Mouse (Mus musculus) layer of hippocampus, adult 8-10 months (tissue): ENCODE results near the gene Lmod1. TPM values are rescaled to one million over a fixed set of nuclear protein-coding genes. Genes with fewer than 3 reads are reported as not detected.

Source experiments
- DNase-seq, 2 experiments: peaks; one replicate each; pipeline ENCODE4 v3.0.0; 2022; ENCODE audit warnings: low spot score in 2 of 2
- total RNA-seq, 4 experiments: library from RNA; stranded (reverse); gene quantifications; 2 replicates each; pipeline ENCODE4 v1.2.4; 2022

Lmod1 gene
- total RNA-seq: under 1 TPM; 0.70 to 0.96 (median 0.75) TPM

DNA sequence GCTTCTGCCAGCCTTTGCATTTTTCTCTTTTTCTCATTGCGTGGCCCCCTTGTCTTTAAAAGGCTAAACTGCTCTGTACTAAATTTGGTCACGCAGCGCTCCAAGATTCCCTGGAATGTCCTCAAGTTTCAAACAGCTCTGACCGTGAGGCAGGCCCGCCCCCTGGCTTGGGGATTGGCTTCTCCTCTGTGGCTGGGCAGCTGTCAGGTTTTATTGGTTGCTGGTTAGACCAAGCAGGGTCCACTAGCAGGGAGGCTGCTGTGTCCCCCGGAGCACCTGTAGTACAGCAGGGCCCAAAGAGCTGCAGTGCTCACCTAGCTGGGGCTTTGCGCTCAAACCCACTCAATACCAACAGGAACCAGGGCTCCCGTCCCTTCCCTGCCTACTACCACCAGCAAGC, at the start of gene Lmod1:
Lmod1 (plus strand) TSS at position 237 of the 400 bp plus-strand sequence.
- DNase-seq: no peak

DNA sequence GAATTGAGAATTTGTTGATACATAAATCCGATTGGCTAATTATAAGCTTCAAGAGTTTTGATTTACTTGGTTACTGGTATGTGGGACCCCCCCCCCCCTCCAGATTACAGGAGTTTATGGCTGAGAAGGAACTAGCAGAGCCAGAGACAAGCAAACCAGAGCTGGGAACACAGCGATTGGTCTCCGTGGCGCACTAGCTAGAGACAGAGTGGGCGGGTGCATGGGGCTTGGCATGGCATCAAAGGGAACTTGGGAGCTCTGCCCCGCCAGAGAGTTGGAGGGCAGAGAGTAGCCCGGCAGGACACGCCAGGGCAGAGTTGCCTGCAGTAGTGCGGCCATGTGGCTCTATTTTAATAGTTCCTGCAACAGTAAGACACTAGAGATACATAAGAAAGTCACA, 44.0 kb upstream of the Lmod1 start:
- peak; percentile 50 to 60 for DNase-seq

DNA sequence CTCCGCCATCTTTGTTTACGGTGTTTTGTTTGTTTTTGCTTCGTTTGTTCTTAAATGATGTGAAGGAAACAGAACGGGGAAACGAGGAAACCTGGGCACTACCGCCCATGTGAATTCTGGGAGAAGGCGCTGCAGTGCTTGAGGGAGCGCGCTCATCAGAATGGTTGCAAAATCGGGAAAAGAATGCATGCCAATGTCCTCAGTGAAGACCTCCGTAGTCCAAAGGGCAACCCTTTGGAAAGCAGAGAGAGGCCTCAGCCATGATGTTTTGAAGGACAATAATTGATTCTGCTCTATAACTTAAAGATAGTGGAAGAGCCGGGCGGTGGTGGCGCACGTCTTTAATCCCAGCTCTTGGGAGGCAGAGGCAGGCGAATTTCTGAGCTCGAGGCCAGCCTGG, 42.8 kb upstream of the Lmod1 start:
- DNase-seq: no peak

DNA sequence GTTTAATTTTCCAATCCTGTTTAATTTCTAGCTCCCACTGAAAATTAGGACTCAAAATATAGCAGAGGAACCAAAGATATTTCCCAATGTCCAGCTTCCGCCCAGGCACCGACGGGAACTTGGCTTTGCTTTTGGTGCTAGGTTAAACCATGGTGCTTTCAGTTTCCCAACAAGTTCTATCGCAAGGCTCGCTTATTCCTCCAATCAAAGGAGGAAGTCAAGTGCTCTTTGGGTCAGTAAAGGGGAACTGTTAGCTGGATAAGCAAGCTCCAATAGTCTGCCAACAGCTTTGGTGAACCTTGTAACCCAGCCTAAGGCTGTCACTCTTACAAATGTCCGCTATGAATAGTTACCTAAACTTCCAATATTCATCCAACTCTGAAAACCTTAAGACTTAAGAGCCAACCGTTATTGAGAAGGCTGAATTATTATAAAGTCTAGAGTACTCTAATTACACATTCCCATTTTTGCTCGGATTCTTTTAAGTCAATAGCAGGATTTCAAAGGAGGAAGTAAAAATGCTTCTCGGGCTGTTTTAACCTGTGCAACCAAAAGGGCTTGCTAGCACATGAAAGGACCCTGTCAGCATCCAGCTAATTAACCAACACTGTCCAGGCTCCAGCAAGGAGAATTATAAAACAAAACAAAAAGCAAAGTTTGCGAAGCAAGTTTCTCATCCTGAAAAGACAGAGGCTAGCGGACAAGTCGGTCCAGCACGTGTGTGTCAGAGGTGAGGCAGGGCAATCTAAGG, 41.9 kb upstream of the Lmod1 start:
- DNase-seq: no peak

DNA sequence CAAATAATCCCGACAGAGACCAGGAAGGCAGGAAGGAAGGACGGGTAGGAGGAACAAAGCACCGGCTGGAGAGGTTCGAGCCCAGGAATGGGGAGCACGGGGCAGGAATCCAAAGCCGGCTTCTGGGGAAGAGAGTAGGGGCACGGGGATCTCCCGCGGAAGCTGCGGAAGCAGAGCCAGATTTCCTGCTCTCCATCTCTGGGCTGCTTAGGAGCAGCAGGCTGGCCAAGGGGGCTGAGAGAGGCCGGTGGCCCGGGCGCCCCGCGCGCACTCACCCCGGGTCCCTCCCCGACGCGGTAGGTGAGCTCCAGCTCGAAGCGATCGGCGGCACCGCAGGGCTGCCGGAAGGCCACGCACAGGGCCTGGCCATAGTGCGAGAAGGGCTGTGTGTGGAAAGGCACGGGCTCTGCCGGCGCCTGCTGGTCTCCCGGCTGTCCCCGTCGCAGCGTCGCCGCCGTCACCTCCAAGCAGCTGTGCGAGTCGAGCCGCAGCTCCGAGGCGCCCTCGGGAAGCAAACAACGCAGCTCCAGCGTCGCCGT, 41.3 kb upstream of the Lmod1 start:
- DNase-seq: peak in 1 of 2 experiments; percentile 50

DNA sequence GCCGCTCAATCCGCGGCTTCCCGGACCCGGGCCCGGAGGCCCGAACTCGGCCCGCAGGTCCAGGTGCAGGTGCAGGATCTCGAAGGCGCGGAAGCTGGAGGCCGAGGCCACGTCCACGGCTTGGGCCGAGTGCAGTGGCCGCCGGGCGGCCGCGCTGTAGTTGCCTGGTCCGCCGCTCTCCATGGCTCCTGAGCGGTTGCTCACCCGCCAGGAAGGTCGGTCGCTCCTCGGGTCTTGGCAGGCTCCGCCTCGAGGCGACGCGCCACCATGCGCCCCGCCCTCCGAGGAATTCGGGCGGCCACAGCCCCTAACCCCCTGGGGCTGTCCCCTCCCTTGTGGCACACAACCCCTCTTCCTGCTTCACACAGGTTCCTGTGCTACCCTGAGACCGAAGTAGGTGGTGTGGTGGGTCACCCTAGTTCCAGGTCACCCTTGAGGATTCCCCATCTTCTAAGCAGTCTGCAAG, 40.7 kb upstream of the Lmod1 start, which contains the start of gene Rnpep:
Rnpep (minus strand) TSS at position 259 of the 466 bp plus-strand sequence.
- peak; percentile 39 to 66 for DNase-seq

DNA sequence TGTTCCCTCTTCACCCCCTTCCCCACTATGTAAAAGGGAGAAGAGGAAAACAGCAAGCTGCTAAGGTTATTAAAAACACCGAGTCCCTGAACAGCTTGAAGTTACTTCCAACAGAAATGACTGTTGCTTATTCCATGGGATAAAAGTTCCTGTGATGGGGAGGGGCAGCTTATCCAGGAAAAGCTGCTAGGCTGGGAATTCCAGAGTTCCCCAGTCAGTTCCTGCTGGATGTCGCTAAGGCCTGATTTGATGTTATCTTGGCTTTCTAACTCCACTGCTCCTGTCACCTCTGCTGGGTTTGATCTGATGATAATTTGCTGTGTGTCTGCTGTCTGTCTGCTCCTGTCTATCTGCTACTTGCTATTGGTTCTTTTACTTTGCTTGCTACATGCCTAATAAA, 38.3 kb upstream of the Lmod1 start:
- no peak for DNase-seq

DNA sequence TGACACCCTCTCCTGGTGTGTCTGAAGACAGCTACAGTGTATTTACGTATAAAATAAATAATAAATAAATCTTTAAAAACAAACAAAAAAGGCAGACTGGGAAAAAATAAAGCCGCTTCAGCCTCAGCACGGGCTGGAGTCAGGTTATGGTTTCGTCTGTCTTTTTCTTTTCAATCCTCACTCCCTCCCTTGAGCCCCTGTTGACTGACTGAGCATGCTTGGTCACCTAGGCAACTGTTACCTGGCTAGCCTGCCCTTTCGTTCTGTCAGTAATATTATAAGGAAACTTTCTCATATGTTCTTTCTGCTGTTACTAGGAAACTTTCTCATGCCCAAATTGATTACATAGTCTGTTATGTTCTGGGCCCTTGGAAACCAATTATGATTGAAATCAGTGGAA, 33.7 kb upstream of the Lmod1 start:
- DNase-seq: no peak

DNA sequence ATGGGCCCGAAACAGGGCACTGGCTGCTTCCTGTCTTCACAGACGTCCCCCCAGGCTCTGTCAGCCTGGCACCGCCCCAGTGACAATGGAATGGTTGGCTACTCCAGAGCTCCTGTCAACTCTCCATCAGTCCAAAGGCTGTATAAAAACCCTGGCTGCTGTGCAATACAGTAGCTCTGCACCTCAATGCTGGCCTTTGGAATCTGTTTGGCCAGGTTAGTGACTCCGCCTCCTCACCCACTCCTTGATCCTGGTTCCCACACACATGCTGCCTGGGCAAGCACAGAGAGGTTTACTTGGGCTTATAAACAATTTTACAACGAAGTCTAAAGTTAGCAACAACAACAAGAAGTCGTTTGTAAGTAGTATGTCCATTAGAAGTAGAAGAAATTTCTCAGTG, 13.3 kb upstream of the Lmod1 start:
- DNase-seq: no peak

DNA sequence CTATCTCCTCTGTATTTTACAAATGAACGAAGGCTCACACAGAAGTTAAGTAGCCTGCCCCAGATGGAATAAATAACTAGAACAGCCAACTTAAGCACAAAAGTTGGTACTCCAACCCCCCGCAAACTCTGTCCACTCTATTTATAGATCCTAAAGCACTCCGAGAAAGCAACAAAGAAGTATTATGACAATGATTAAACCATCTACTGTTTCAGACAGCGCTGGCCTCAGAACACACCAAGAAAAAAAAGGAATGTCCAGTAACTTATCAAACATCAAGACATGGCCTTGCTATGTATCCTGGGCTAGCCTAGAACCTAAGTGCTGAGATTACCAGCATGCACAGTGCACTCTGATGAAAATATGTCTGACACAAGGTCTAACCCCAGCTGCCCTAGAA, 12.4 kb upstream of the Lmod1 start:
- DNase-seq: no peak

DNA sequence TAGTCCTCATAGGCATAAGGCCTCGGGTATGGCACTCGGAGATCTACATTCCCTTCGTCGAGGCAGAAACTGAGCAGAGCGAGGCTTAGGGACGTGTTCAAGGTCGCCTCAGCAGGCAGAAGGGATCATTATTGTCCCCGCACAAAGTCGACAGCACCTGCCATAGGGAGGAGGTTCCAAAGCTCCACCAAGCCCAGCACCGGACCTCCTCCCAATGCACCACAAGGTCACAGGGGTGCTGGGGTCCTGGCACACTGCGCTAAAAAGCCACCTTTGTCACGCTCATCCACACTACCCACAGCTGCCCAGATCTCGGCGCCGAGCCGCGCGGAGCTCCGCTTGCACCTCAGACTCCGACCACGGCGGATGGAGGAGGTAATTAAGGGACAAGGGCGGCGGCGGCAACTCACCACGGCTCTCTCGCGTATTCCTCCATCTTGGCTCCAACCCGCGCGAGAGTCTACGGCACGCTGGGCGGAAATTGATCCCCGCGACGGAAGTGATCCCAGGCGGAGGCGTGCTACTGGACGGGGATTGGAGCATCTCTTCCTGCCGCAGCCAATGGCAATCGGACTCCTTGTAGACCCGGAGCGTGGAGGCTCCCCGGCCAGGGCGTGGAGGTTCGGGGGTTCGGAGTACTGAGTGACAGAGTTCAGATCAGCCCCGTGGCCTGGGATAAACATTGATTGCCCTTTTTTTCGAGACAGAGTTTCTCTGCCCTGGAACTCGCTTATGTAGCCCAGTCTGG, 11.1 kb upstream of the Lmod1 start, which contains the start of gene Timm17a:
Timm17a (minus strand) TSS at position 495 of the 748 bp plus-strand sequence.
- peak; percentile 93 to 94 for DNase-seq

DNA sequence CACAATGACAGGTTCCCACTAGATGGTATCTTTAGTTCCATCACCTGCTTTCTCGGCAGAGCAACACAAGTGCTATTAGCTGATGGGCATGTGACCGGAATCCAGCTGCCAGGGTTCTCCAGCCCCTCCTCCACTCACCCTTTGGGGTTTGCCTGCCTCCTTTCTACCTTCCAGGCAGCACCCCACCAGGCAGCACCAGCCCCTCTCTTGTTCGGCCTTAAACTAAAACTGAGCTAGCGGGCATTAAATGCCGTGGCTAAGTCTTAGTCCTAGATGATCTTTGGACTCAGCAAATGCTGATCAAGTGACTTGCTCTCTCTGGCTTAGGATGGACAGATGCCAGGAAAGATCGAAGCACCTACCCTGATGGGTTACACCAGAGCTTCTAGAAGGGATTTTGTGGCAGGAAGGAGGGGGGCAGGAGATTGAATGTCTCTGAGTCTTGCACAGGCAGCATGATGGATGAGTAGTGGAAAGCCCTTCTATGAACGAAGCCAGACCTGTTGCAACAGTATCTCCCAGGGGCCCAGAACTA, 1.2 kb upstream of the Lmod1 start:
- no peak for DNase-seq

DNA sequence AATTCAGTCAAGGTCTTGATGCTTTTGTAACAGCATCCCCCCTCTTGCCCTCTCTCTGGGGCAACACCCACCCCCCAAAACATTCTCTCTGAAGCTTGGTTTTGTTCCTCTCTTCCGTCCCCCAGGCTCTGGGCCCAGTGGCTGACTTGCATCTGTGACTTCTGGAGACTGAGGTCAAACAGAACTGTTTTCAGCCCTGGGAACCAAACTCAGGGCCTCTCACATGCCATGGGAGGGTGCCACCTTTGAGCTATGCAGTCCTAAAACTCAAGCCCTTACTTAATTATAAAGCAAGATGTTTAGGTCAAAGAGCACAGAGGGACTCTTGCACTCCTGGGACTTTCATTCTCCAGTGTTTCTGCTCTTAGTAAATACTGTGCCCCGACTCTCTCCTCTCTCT, 1.3 kb downstream of the Lmod1 start:
- DNase-seq: no peak

DNA sequence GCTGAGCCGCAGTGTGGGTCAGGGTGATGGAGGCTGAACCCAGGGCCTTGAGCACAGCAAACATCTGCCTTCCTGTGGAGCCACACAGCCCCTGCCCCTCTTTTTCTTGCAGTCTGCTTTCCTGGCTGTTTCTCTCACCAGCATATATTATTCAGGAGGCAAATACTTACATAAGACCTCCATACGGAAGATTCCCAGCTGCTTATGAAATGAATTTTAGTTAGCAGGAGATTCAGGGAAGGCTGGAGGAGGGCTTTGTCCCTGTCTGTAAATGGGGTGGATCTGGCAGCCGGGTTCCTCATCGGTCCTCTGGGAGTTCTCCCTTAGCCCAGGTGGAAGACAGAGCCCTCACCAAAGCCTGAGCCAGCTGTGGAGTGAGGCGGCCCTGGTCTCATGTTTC, 3.8 kb downstream of the Lmod1 start:
- peak in 1 of 2 experiments; percentile 20 for DNase-seq

DNA sequence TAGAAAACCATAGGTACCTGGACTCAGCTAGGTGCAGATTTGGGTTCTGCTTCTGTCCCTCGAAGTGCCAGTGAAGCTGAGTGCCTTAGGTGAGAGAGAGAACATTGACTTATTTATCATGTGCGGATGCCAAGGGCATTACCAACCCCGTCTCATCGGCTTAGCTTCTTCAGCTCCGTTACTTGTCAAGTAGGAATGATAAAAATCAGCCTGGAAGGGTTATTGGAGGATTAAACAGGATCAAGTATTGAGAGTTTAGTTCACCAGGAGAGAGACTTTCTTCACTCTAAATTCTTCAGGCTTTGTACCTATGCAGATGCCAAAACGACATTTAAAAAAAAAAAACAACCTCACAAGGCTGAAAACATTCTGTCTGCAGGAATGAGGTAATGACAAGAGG, 6.0 kb downstream of the Lmod1 start:
- no peak for DNase-seq

DNA sequence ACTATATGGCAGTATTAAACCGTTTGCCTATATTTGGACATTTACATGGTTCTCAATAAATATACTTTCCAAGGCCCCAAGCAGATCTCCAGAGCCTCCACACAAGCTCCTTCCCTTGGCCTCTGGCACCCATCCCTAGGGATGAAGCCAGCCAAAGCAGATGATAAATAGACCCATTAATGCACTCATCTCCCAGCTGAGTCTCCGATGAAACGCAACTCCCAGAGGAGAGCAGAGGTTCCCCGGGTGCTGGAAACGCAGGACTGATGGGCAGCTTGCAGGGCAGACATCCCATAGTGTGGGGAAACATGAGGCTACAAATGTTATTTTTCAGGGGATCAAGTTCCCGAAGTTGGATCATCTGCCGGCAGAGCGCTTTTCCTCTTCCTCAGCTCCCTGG, 17.3 kb downstream of the Lmod1 start:
- no peak for DNase-seq

DNA sequence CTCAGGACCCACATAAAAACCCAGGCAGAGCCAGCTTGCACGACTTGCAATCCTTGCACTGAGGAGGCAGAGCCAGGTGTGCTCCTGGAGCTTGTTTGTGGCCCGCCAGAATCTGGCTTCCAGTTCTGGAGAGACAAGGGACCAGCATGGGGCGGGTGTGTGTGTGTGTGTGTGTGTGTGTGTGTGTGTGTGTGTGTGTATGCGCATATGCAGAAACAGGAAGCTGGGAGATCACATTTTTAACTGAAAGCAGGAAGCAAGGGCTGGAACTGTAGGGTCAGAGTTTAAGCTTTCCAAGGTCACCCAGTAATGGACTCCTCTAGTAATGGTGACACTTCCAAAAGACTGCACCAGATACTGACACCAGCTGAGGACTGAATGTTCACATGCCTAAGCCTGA, 19.4 kb downstream of the Lmod1 start:
- no peak for DNase-seq

DNA sequence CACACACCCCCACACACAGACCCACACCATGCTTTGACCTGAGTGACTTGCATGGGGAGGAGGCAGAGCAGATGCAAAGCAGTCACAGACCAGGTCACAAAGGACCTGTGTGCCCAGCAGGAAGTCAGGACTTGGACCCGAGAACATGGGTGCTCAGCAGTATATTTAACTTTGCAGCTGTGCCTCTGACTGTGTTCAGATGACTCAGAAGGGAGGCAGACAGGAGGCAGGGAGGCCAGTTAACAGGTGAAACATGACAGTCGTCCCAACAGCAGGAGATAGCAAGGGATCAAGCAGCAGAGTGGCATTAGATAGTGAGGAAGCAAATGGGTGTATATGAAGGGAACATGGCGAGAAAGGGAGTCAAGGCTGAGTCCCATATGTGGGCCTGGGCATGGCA, 22.3 kb downstream of the Lmod1 start:
- DNase-seq: no peak

DNA sequence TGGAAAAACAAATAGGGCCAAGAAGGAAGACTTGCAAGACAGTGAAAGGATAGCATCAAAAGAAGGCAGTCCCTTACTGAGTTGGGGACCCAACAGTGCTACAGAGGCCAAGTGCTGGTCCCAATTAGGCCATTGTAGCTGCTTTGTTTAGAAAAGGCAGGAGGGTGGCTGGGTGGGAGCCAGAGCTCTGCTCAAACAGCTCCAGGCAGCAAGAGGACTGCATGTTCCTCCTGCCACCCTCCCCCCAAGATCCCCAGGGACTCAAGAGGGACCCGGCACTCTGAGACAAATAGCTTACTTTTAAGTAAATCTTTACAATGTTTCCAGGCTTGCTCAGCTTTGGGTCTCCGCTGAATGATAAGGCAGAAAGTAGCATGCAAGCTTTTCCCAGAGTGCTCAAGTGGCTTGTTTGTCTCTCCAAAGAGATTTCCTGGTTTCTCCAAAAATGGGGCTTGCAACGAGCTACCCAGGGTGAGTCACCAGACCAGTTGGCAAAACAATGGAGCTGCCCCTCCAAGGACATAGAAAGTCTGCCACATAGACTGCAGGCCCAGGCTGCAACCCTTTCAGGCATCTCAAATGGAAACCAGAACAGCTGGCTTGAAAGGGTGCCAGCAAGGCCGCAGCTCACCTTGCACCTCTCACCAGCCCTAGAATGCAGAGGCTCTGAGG, 23.0 kb downstream of the Lmod1 start:
- DNase-seq: peak in 1 of 2 experiments; percentile 50

DNA sequence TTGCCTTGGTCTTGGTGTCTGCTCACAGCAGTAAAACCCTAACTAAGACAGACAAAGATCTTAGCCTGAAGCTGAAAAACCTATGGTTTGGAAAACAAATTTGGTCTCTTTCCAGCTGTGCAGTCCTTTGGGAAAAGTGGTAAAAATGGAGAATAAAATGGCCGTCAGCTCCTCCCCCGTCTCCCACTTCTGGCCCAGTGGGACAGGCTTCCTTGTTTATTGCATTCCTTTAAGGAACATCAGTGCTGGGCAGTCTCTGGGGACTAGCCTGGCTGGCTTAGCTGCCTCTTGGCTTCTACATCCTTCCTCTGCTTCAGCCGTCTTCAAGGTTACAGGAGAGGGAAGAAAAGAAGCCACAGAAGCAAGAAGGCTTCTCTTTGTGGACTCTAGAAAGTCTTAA, 27.3 kb downstream of the Lmod1 start:
- no peak for DNase-seq

DNA sequence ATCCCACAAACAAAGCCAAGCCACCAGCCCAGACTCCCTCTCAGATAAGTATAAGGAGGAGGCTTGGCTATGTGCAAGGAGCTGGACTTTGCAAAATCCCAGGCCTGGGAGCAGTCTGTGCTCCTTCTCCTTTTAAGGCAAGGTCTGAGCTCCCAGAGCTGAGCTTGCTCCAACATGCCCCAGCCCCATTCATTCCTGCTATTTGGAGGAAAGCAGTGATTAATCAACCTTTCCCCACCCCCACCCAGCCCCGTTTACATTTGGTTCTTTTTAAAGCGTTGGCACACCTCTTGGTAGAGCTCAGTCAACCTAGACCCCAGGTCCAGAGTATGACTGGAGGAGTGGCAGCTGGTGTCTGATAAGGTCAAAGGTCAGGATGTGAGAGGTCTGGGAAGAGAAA, 34.5 kb downstream of the Lmod1 start:
- no peak for DNase-seq

DNA sequence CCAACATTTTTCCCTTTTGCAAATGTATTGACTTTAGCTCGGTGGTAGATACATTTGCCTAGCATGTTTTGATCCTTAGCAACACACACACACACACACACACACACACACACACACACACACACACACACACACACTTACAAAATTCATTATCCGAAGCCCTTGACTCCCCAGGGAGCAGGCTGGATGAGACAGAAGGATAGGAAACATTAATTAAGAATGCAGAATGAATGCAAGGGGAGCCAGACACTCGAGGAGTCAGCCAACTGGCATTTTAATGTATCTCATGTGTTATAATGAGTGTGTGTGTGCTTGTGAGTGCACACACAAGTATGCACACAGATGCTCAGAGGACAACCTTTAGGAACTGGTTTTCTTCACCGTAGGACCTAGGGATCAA, 36.9 kb downstream of the Lmod1 start:
- no peak for DNase-seq
